In genomic region chr13:51859174-51859573, GRCm38 (mm10) we compare ENCODE assay signal across 2 mouse cellular contexts.
TF ChIP-seq lines count a peak whose summit lies in the region.

No protein-coding gene starts in this region.

TF ChIP-seq in CH12.LX, 34 proteins besides CTCF, POLR2A, EP300 and RAD21:
- TF ChIP-seq MAFK (IDR thresholded peaks at IDR 0.05; ENCODE audit: insufficient replicate concordance, low read length), result peak; percentile 64; the same call in 1 of the 2 replicates
- no peak for TF ChIP-seq JUN (IDR thresholded peaks at IDR 0.05; ENCODE audit: insufficient read depth, low read depth, low read length)
- TF ChIP-seq GABPA (IDR thresholded peaks at IDR 0.05; ENCODE audit: insufficient replicate concordance, low read depth, low read length), result no peak

TF ChIP-seq in myocyte, 11 proteins besides CTCF, POLR2A, EP300 and RAD21:
- TF ChIP-seq REST (IDR thresholded peaks at IDR 0.05; ENCODE audit: insufficient read depth, insufficient read length) (no peak), USF1 (IDR thresholded peaks at IDR 0.05; ENCODE audit: low read depth) (no peak), E2F4 (IDR thresholded peaks at IDR 0.05; ENCODE audit: insufficient read depth) (no peak), CEBPB (IDR thresholded peaks at IDR 0.05; ENCODE audit: insufficient read depth, poor library complexity, severe bottlenecking) (no peak)
